Mouse (Mus musculus): Measurements from ENCODE around the gene Dcun1d2. TPM values are rescaled to one million over a fixed set of nuclear protein-coding genes. Genes with fewer than 3 reads are reported as not detected.
A peak's percentile ranks its signal among the peaks of the same experiment; 100 is the strongest.

Dcun1d2 gene
- polyA plus RNA-seq, 1 experiment from 2014 or later = 25.0 TPM

GRCm38 (mm10) chr8:13305884-13306283 is 18.0 kb upstream of the Dcun1d2 start:
- WGBS = 97% methylated on average over 4 of the region's 4 CpGs
- ATAC-seq (ENCODE audit: low read depth) = no peak
- H3K36me3 ChIP-seq (ENCODE audit: control insufficient read depth, insufficient read depth, low read length) = peaks cover 17% of the 10 kb centered on the region

GRCm38 (mm10) chr8:13305459-13305858 is 17.5 kb upstream of the Dcun1d2 start:
- Histone ChIP-seq H3K9me3 (ENCODE audit: control insufficient read depth, low read length) (0 out of 2 replicates have a peak, but pooled peaks cover 2% of the 10 kb centered on the region), H3K27ac (ENCODE audit: low read length) (no peak overlapping the region), H3K4me1 (replicated peaks; ENCODE audit: control insufficient read depth, insufficient read depth, low read length) (no peaks in the 10 kb centered on the region), H3K27me3 (ENCODE audit: control insufficient read depth, insufficient read depth, low read depth, low read length) (no peaks in the 10 kb centered on the region), H3K36me3 (ENCODE audit: control insufficient read depth, insufficient read depth, low read length) (peaks cover 17% of the 10 kb centered on the region), H3K9ac (ENCODE audit: low read length) (no peak overlapping the region), H3K4me3 (ENCODE audit: low read length) (no peak overlapping the region), H3K4me2 (ENCODE audit: low read depth, low read length) (no peak overlapping the region)
- no peak for ATAC-seq (ENCODE audit: low read depth)
- 90% methylated on average over 6 of the region's 6 CpGs for WGBS

More at GRCm38 (mm10) chr8:13305884-13306283, 18.0 kb upstream of the Dcun1d2 start:
- H3K27ac ChIP-seq (ENCODE audit: low read length) = no peak overlapping the region
- H3K4me2 ChIP-seq (ENCODE audit: low read depth, low read length) = no peak overlapping the region
- no peak overlapping the region for H3K4me3 ChIP-seq (ENCODE audit: low read length)
- H3K27me3 ChIP-seq (ENCODE audit: control insufficient read depth, insufficient read depth, low read depth, low read length) = no peaks in the 10 kb centered on the region
- H3K4me1 ChIP-seq (replicated peaks; ENCODE audit: control insufficient read depth, insufficient read depth, low read length) = no peaks in the 10 kb centered on the region
- H3K9me3 ChIP-seq (ENCODE audit: control insufficient read depth, low read length) = 0 out of 2 replicates have a peak, but pooled peaks cover 2% of the 10 kb centered on the region
- H3K9ac ChIP-seq (ENCODE audit: low read length) = no peak overlapping the region

DNA sequence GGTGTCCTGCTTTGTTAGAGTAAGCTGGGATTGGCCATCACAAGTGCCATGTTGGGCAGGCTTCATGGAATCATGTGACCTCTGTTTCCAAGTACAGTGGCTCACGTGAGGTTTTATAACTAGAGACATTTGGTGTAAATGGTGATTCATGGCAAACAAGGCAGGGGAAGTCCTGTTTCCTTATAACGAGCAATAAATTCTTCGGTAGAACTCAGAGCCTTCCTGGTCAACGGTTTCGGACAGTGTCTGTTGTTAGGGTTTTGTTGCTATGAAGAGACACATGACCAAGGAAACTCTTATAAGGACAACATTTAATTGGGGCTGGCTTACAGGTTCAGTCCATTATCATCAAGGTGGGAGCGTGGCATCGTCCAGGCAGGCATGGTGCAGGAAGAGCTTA is 13.1 kb upstream of the Dcun1d2 start:
- Histone ChIP-seq H3K4me1 (replicated peaks; ENCODE audit: control insufficient read depth, insufficient read depth, low read length) (no peaks in the 10 kb centered on the region), H3K27me3 (ENCODE audit: control insufficient read depth, insufficient read depth, low read depth, low read length) (no peaks in the 10 kb centered on the region), H3K9me3 (ENCODE audit: control insufficient read depth, low read length) (0 out of 2 replicates have a peak, but pooled peaks cover 2% of the 10 kb centered on the region), H3K4me2 (ENCODE audit: low read depth, low read length) (no peak overlapping the region), H3K36me3 (ENCODE audit: control insufficient read depth, insufficient read depth, low read length) (peaks cover 32% of the 10 kb centered on the region), H3K4me3 (ENCODE audit: low read length) (no peak overlapping the region), H3K27ac (ENCODE audit: low read length) (no peak overlapping the region), H3K9ac (ENCODE audit: low read length) (no peak overlapping the region)
- WGBS = 96% methylated on average over 7 of the region's 7 CpGs
- no peak for ATAC-seq (ENCODE audit: low read depth)

- Histone ChIP-seq H3K4me2 (ENCODE audit: low read depth, low read length) (no peak overlapping the region), H3K27ac (ENCODE audit: low read length) (no peak overlapping the region), H3K27me3 (ENCODE audit: control insufficient read depth, insufficient read depth, low read depth, low read length) (no peaks in the 10 kb centered on the region), H3K4me1 (replicated peaks; ENCODE audit: control insufficient read depth, insufficient read depth, low read length) (no peaks in the 10 kb centered on the region), H3K4me3 (ENCODE audit: low read length) (no peak overlapping the region), H3K9ac (ENCODE audit: low read length) (no peak overlapping the region), H3K9me3 (ENCODE audit: control insufficient read depth, low read length) (no peaks in the 10 kb centered on the region), H3K36me3 (ENCODE audit: control insufficient read depth, insufficient read depth, low read length) (peaks cover 36% of the 10 kb centered on the region)
- 95% methylated on average over 8 of the region's 8 CpGs for WGBS
- ATAC-seq (ENCODE audit: low read depth) = no peak
Observed at GRCm38 (mm10) chr8:13299571-13299970, 11.6 kb upstream of the Dcun1d2 start.

- 90% methylated on average over 9 of the region's 9 CpGs for WGBS
- Histone ChIP-seq H3K9ac (ENCODE audit: low read length) (no peak overlapping the region), H3K27ac (ENCODE audit: low read length) (no peak overlapping the region), H3K9me3 (ENCODE audit: control insufficient read depth, low read length) (no peaks in the 10 kb centered on the region), H3K36me3 (ENCODE audit: control insufficient read depth, insufficient read depth, low read length) (peaks cover 14% of the 10 kb centered on the region), H3K27me3 (ENCODE audit: control insufficient read depth, insufficient read depth, low read depth, low read length) (no peaks in the 10 kb centered on the region), H3K4me2 (ENCODE audit: low read depth, low read length) (no peak overlapping the region), H3K4me1 (replicated peaks; ENCODE audit: control insufficient read depth, insufficient read depth, low read length) (peaks cover 4% of the 10 kb centered on the region), H3K4me3 (ENCODE audit: low read length) (no peak overlapping the region)
- ATAC-seq (ENCODE audit: low read depth) = no peak
Observed at GRCm38 (mm10) chr8:13293677-13294470, 5.9 kb upstream of the Dcun1d2 start.

- peaks cover 13% of the 10 kb centered on the region for H3K36me3 ChIP-seq (ENCODE audit: control insufficient read depth, insufficient read depth, low read length)
- H3K27ac ChIP-seq (ENCODE audit: low read length) = no peak overlapping the region
- peaks cover 7% of the 10 kb centered on the region for H3K4me1 ChIP-seq (replicated peaks; ENCODE audit: control insufficient read depth, insufficient read depth, low read length)
- H3K4me3 ChIP-seq (ENCODE audit: low read length) = no peak overlapping the region
- no peaks in the 10 kb centered on the region for H3K9me3 ChIP-seq (ENCODE audit: control insufficient read depth, low read length)
- no peaks in the 10 kb centered on the region for H3K27me3 ChIP-seq (ENCODE audit: control insufficient read depth, insufficient read depth, low read depth, low read length)
- 28% methylated on average over 9 of the region's 9 CpGs for WGBS
- ATAC-seq (ENCODE audit: low read depth) = no peak
- no peak overlapping the region for H3K9ac ChIP-seq (ENCODE audit: low read length)
- no peak overlapping the region for H3K4me2 ChIP-seq (ENCODE audit: low read depth, low read length)
Observed at GRCm38 (mm10) chr8:13292364-13292763, 4.4 kb upstream of the Dcun1d2 start.

DNA sequence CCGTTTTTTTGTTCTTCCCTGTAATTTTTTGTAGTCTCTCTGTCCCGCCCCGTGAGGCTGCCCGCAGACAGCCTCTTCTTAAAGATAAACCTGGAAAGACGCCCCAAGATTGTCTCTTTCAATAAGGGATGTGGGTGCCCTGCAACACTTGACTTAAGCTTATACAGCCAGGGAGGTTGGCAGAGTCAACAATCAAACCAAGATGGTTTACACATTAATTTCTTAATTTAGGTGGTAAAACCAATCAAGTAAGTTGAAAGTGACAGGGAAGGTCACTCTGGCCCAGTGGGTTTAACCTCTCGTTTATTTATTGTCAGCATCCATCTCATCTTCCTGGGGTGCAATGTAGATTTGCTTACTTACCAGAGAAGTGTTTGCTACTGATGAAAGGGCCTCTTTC is 715 bp upstream of the Dcun1d2 start:
- Histone ChIP-seq H3K4me1 (replicated peaks; ENCODE audit: control insufficient read depth, insufficient read depth, low read length) (peaks cover 15% of the 10 kb centered on the region), H3K27me3 (ENCODE audit: control insufficient read depth, insufficient read depth, low read depth, low read length) (no peaks in the 10 kb centered on the region), H3K4me3 (ENCODE audit: low read length) (peak overlapping the region; percentile 87), H3K9ac (ENCODE audit: low read length) (peak overlapping the region; percentile 87), H3K9me3 (ENCODE audit: control insufficient read depth, low read length) (no peaks in the 10 kb centered on the region), H3K27ac (ENCODE audit: low read length) (no peak overlapping the region), H3K4me2 (ENCODE audit: low read depth, low read length) (peak overlapping the region; percentile 97), H3K36me3 (ENCODE audit: control insufficient read depth, insufficient read depth, low read length) (peaks cover 2% of the 10 kb centered on the region; the same call in 1 of the 2 replicates)
- no peak for ATAC-seq (ENCODE audit: low read depth)
- 1% methylated on average over 6 of the region's 6 CpGs for WGBS

- under 1% methylated on average over 34 of the region's 34 CpGs for WGBS
- Histone ChIP-seq H3K4me2 (ENCODE audit: low read depth, low read length) (peak overlapping the region; percentile 97), H3K9ac (ENCODE audit: low read length) (peak overlapping the region; percentile 87), H3K36me3 (ENCODE audit: control insufficient read depth, insufficient read depth, low read length) (peaks cover 2% of the 10 kb centered on the region; the same call in 1 of the 2 replicates), H3K27me3 (ENCODE audit: control insufficient read depth, insufficient read depth, low read depth, low read length) (no peaks in the 10 kb centered on the region), H3K9me3 (ENCODE audit: control insufficient read depth, low read length) (no peaks in the 10 kb centered on the region), H3K4me3 (ENCODE audit: low read length) (peak overlapping the region; percentile 87), H3K4me1 (replicated peaks; ENCODE audit: control insufficient read depth, insufficient read depth, low read length) (peaks cover 15% of the 10 kb centered on the region), H3K27ac (ENCODE audit: low read length) (peak overlapping the region; percentile 99)
- ATAC-seq (ENCODE audit: low read depth) = peak; percentile 84
Observed at GRCm38 (mm10) chr8:13287304-13287691, 633 bp downstream of the Dcun1d2 start.

DNA sequence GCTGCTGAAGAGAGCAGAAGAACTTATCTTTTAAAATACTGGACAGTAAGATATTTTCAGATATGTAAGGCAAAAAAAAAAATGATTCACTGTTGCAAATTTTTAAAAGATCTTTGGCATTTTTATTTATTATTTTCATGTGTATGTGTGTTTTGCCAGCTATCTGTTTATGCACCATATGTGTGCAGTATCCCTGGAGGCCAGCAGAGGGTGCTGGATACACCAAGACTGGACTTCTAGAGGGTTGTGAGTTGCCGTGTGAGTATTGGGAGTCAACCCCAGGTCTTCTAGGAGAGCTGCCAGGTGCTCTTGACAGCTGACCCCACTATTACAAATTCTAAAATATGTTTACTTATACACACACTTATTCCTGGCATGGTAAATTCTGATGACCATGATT is 4.7 kb downstream of the Dcun1d2 start:
- Histone ChIP-seq H3K9me3 (ENCODE audit: control insufficient read depth, low read length) (no peaks in the 10 kb centered on the region), H3K27ac (ENCODE audit: low read length) (no peak overlapping the region), H3K36me3 (ENCODE audit: control insufficient read depth, insufficient read depth, low read length) (no peaks in the 10 kb centered on the region), H3K4me1 (replicated peaks; ENCODE audit: control insufficient read depth, insufficient read depth, low read length) (peaks cover 8% of the 10 kb centered on the region), H3K4me3 (ENCODE audit: low read length) (no peak overlapping the region), H3K4me2 (ENCODE audit: low read depth, low read length) (no peak overlapping the region), H3K9ac (ENCODE audit: low read length) (no peak overlapping the region), H3K27me3 (ENCODE audit: control insufficient read depth, insufficient read depth, low read depth, low read length) (no peaks in the 10 kb centered on the region)
- WGBS = 63% methylated on average over 1 of the region's 1 CpGs
- no peak for ATAC-seq (ENCODE audit: low read depth)
